In genomic region chr7:129906131-129906530, GRCm38 (mm10) we compare ENCODE assay signal across 28 mouse cellular contexts.
"Had no signal": no experiment of that assay in that cellular context is flagged by ENCODE, and none has a peak within 500 bp of the region (broad histone marks: within the 10 kb centered on the region; RNA-seq: fewer than 3 reads in every experiment).

No protein-coding gene starts in this region.

- H3K4me1 ChIP-seq: embryonic facial prominence, embryonic 10.5 days; embryonic facial prominence, embryonic 12.5 days; embryonic facial prominence, embryonic 15.5 days; forebrain, embryonic 12.5 days had no signal

- H3K9ac ChIP-seq: embryonic facial prominence, embryonic 12.5 days; embryonic facial prominence, embryonic 13.5 days; embryonic facial prominence, embryonic 15.5 days; forebrain, embryonic 12.5 days; forebrain, embryonic 13.5 days; forebrain, embryonic 15.5 days; forebrain, postnatal 0 days had no signal

- H3K4me3 ChIP-seq: embryonic facial prominence, embryonic 10.5 days; embryonic facial prominence, embryonic 12.5 days; embryonic facial prominence, embryonic 13.5 days; embryonic facial prominence, embryonic 15.5 days; erythroblast, embryonic 14.5 days; forebrain, embryonic 10.5 days; forebrain, embryonic 12.5 days; forebrain, embryonic 13.5 days; forebrain, embryonic 15.5 days; gastrocnemius, adult 2 months had no signal

- H3K36me3 ChIP-seq: embryonic facial prominence, embryonic 10.5 days; embryonic facial prominence, embryonic 12.5 days; embryonic facial prominence, embryonic 13.5 days; embryonic facial prominence, embryonic 15.5 days; forebrain, embryonic 10.5 days; forebrain, embryonic 12.5 days; forebrain, embryonic 15.5 days had no signal

- H3K27ac ChIP-seq: embryonic facial prominence, embryonic 10.5 days; embryonic facial prominence, embryonic 12.5 days; embryonic facial prominence, embryonic 13.5 days; embryonic facial prominence, embryonic 15.5 days; forebrain, embryonic 10.5 days; forebrain, embryonic 12.5 days; forebrain, embryonic 13.5 days; forebrain, embryonic 15.5 days; gastrocnemius, adult 2 months had no signal

- H3K4me2 ChIP-seq: embryonic facial prominence, embryonic 12.5 days; embryonic facial prominence, embryonic 13.5 days; embryonic facial prominence, embryonic 15.5 days; forebrain, embryonic 12.5 days; forebrain, embryonic 13.5 days; forebrain, embryonic 15.5 days had no signal

- H3K27me3 ChIP-seq: embryonic facial prominence, embryonic 12.5 days; embryonic facial prominence, embryonic 13.5 days; embryonic facial prominence, embryonic 15.5 days; forebrain, embryonic 12.5 days; forebrain, embryonic 13.5 days; forebrain, embryonic 15.5 days had no signal

- DNase-seq: cerebellum, adult 18-20 months; cerebellum, adult 2 months; cerebellum, adult 8-10 months; cerebellum, adult 9-10 months; cerebellum, adult 9-11 months; cerebellum, postnatal 10 days; cerebellum, postnatal 14 days; cerebellum, postnatal 25 days; cerebellum, postnatal 36 days; embryo, embryonic 11 days; forebrain, postnatal 0 days; gastrocnemius, adult 2 months; gastrocnemius, postnatal 10 days; gastrocnemius, postnatal 14 days; gastrocnemius, postnatal 25 days; gastrocnemius, postnatal 36 days; heart, adult 18-20 months had no signal

- H3K9me3 ChIP-seq: embryonic facial prominence, embryonic 10.5 days; embryonic facial prominence, embryonic 12.5 days; embryonic facial prominence, embryonic 13.5 days; embryonic facial prominence, embryonic 15.5 days; forebrain, embryonic 10.5 days; forebrain, embryonic 12.5 days; forebrain, embryonic 13.5 days; forebrain, embryonic 15.5 days had no signal

- ATAC-seq: forebrain, embryonic 13.5 days; forebrain, embryonic 14.5 days; forebrain, embryonic 15.5 days; forebrain, embryonic 16.5 days; forebrain, postnatal 0 days had no signal
